Mouse (Mus musculus) adrenal gland, postnatal 4 days (tissue): Measurements from ENCODE around the gene Ttc8. TPM values are rescaled to one million over a fixed set of nuclear protein-coding genes. Genes with fewer than 3 reads are reported as not detected.

Source experiments
- DNase-seq, 2 experiments: peaks; one replicate each; pipeline ENCODE4 v3.0.0; 2021 to 2022; ENCODE audit warnings: low spot score in 2 of 2, mixed read lengths in 2 of 2
- total RNA-seq, 2 experiments: library from RNA; stranded (reverse); gene quantifications; 2 replicates each; pipeline ENCODE4 v1.2.3; 2021

Gene Ttc8
- total RNA-seq, 2 experiments from 2014 or later, result 31.0 to 33.5 TPM

DNA sequence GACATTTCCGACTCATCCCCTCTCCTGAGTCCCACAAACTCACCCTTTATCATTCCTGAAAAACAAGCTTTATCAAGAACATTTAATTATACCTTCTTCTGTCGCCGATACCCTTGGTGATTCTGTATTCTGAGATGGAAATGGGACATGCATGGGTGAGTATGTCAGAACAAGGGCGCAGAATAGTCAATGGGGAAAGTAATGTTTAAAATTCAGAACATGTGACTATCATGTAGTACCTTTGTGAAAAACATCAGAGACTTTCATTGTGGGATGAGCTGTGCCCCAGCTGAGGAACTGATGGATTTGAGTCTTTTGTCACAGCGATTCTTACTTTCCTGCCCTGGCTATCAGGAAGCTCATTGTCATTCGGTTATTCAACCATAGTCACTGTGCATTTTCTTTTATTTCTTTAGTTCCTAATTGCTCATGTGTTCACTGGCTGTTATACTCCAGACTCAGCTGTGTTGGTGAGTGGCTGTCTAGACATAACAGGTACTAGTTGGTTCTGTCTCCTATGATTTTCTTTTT, 104.1 kb downstream of the Ttc8 start:
- DNase-seq, result no peak

DNA sequence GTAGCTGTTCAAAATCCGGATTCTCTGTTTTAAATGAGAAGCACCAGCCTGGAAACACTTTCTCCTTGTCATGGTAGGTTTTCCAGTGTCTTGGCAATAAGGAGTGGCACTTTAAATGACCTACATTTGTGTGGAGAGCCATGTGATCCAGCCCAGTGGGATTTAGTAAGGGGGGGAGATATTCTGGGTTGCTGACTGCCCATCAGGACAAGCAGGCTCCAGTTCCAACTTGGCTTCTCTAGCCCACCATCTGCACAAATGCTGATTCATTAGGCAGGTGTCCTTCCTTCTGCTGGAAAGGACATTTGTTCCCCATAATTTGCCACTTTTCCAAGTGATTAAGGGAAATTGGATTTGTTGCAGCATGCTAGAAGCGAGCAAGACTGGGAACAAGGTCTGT, 105.9 kb downstream of the Ttc8 start:
- no peak for DNase-seq

DNA sequence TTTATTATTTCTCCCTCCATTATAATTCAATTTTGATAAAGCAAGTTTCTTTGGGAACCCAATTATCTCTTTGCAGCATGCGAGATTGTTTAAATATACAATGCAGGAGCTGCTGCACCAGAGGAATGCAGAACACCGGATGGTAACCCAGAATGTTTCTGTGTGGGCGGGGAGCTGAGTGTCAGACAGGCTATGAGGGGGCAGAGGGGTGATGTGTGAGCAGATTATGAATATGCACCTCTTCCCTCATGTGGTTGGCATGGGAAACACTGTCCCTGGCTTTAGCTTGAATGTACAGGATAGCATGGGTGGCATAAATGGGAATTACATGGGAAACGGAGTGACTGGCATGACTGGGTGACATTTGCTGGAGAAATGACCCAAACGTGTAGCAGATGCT, 108.3 kb downstream of the Ttc8 start:
- DNase-seq, result no peak

DNA sequence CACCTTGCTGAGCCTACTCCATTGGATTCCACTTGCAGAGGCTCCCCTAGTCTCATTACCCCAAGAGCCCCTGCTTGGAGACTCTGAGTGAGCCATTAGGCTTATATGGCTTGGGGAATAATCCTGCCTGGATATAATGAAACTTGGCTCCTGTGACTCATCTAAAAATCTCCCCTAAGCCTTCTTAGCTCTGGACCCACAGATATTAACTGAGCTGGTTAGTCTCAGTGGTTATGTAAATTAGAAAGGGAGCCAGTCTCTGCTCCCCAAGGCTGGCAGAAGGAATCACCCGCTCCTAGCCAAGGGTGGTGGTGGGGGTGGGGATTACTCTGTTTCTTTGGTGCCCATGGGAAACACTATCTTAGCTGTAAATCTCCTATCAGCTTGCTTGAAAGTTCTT, 109.6 kb downstream of the Ttc8 start:
- DNase-seq, result no peak

Other genes with a start within 250 kb of the Ttc8 start
- 10 to 100 TPM; 25.6 to 26.5 TPM for gene Ptpn21, start 183.2 kb upstream of the Ttc8 start, total RNA-seq
- gene Zc3h14, start 173.6 kb upstream of the Ttc8 start, total RNA-seq, result 100 to 1,000 TPM; 111 to 113 TPM
- gene Eml5, start 19.1 kb upstream of the Ttc8 start, total RNA-seq, result 10 to 100 TPM; 48.0 to 48.6 TPM